Mouse (Mus musculus): ENCODE data around the gene Pmf1. TPM values are rescaled to one million over a fixed set of nuclear protein-coding genes. Genes with fewer than 3 reads are reported as not detected.
A peak's percentile ranks its signal among the peaks of the same experiment; 100 is the strongest.
"Not testable (repeated sequence)": the region's sequence is repeated elsewhere in the genome, so short reads cannot be mapped to it uniquely, and the experiment has no call there.

Gene Pmf1
- polyA plus RNA-seq, 1 experiment from 2014 or later = 56.8 TPM

DNA sequence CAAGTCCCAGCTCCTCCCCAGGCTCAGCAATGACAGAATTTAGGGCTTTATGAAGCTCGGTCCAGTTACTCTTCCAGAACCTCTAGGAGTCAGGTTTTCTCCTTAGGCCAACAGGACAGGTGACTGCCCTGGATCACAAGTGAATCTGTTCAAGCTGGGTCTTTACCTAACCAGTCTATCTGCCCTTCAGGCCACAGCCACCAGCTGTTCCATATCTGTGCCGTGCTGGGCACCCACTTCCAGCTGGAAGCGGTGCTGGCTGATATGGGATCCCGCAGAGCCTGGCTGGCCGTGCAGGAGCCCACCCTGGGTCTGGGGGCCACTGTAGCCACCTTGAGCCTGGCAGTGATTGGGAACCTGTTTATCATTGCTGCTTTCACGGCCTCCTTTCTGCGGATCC, 27.7 kb downstream of the Pmf1 start:
- peak; percentile 49 for ATAC-seq
- H3K4me3 ChIP-seq (replicated peaks); H3K9me3 ChIP-seq; H3K9ac ChIP-seq (replicated peaks); H3K27me3 ChIP-seq; H3K4me1 ChIP-seq (replicated peaks); H3K36me3 ChIP-seq; H3K27ac ChIP-seq: not testable (repeated sequence)
- H3K4me2 ChIP-seq (replicated peaks) = peak overlapping the region; percentile 50; the same call in 1 of the 2 replicates
- WGBS = 11% methylated on average over 1 of the region's 7 CpGs

DNA sequence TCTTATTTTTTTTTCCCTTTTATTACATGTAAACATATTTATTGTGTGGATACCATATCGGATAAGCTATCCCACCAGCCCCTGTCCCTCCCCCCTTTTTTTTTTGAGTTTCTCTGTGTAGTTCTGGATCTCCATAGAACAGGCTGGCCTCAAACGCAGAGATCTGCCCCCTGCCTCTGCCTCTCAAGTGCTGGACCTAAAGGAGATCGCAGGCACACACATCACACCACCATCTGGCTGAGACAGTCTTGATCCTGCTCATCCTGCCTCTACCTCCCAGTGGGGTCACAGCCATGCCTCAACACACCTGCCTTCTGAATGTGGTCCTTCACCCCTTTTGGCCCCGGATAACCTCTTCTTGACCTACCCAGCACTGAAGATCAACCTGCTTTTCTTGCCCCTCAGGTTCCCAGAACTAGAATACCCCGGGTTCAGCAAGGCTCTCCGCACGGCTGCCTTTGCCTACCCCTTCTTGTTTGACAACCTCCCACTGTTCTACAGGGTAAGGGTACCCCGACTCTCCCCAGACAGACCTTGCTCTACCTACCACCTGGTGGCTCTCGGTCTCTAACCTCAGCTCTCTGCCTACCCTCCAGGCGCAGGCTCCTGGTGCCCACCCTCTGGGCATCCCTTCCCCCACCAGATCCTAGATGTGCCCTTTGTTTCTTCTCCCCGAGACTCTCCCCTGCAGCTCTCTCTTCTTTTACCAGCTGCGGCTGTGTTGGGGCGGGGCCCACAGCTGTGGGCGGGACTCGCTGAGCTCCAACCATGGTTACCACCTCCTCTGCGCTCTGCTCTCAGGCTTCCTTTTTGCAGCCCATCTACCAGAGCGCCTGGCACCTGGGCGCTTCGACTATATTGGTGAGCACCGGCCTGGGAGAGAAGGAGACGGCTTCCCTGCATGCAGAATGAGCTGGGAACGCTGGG, 28.5 kb downstream of the Pmf1 start:
- ATAC-seq = peak; percentile 91
- WGBS = 4% methylated on average over 20 of the region's 22 CpGs
- not testable (repeated sequence) for H3K9me3 ChIP-seq; H3K4me1 ChIP-seq (replicated peaks); H3K36me3 ChIP-seq; H3K27me3 ChIP-seq
- H3K27ac ChIP-seq = peak overlapping the region; percentile 77
- H3K4me2 ChIP-seq (replicated peaks) = peak overlapping the region; percentile 50
- peak overlapping the region; percentile 41; the same call in 1 of the 2 replicates for H3K9ac ChIP-seq (replicated peaks)
- peak overlapping the region; percentile 28 for H3K4me3 ChIP-seq (replicated peaks)

DNA sequence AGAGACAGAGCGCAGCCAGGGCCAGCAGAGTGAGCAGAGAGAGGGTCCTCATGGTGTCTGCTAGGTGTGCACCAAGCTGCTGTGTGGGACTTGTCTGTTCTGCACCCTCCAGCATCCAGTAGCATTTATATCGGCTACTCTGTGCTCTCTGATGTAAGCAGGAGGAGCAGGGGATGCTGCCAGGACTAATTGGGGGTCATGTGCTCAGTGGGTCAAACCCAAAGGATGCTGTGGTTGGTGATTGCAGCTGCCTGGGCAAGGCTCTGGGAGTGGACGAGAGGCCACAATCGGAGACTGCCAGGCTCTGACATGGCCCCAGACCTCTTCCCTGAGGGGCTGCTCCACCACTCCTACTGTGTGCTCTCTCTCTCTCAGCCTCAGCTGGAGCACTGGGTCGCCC, 31.5 kb downstream of the Pmf1 start, which contains the start of gene Bglap2:
Bglap2 (minus strand) TSS at position 101 of the 400 bp plus-strand sequence.
- H3K27me3 ChIP-seq; H3K4me2 ChIP-seq (replicated peaks); H3K4me3 ChIP-seq (replicated peaks); H3K9me3 ChIP-seq; H3K27ac ChIP-seq; H3K9ac ChIP-seq (replicated peaks); H3K36me3 ChIP-seq; ATAC-seq: not testable (repeated sequence)
- 81% methylated on average over 5 of the region's 5 CpGs for WGBS
- peaks cover 14% of the 10 kb centered on the region for H3K4me1 ChIP-seq (replicated peaks)

DNA sequence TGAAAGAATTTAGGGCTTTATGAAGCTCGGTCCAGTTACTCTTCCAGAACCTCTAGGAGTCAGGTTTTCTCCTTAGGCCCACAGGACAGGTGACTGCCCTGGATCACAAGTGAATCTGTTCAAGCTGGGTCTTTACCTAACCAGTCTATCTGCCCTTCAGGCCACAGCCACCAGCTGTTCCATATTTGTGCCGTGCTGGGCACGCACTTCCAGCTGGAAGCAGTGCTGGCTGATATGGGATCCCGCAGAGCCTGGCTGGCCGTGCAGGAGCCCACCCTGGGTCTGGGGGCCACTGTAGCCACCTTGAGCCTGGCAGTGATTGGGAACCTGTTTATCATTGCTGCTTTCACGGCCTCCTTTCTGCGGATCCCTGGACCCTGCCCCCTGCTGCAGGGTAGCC, 33.5 kb downstream of the Pmf1 start:
- H3K9ac ChIP-seq (replicated peaks); H3K9me3 ChIP-seq; H3K36me3 ChIP-seq; H3K4me3 ChIP-seq (replicated peaks); H3K27me3 ChIP-seq: not testable (repeated sequence)
- peaks cover 10% of the 10 kb centered on the region for H3K4me1 ChIP-seq (replicated peaks)
- peak overlapping the region; percentile 65; the same call in 1 of the 2 replicates for H3K27ac ChIP-seq
- 30% methylated on average over 6 of the region's 7 CpGs for WGBS
- H3K4me2 ChIP-seq (replicated peaks) = peak overlapping the region; percentile 36; the same call in 1 of the 2 replicates
- peak; percentile 9 for ATAC-seq

DNA sequence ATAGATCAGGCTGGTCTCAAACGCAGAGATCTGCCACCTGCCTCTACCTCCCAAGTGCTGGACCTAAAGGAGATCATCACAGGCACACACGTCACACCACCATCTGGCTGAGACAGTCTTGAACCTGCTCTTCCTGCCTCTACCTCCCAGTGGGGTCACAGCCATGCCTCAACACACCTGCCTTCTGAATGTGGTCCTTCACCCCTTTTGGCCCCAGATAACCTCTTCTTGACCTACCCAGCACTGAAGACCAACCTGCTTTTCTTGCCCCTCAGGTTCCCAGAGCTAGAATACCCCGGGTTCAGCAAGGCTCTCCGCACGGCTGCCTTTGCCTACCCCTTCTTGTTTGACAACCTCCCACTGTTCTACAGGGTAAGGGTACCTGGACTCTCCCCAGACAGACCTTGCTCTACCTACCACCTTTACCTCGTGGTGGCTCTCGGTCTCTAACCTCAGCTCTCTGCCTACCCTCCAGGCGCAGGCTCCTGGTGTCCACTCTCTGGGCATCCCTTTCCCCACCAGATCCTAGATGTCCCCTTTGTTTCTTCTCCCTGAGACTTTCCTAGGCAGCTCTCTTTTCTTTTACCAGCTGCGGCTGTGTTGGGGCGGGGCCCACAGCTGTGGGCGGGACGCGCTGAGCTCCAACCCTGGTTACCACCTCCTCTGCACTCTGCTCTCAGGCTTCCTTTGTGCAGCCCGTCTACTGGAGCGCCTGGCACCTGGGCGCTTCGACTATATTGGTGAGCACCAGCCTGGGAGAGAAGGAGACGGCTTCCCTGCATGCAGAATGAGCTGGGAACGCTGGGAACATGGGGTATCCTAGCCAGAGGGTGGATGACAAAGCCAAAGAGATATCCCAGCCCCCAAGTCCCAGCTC, 34.1 kb downstream of the Pmf1 start:
- Histone ChIP-seq H3K27ac (peak overlapping the region; percentile 65), H3K9ac (replicated peaks) (peak overlapping the region; percentile 41; the same call in 1 of the 2 replicates), H3K4me3 (replicated peaks) (peak overlapping the region; percentile 14), H3K4me2 (replicated peaks) (peak overlapping the region; percentile 36)
- 9% methylated on average over 19 of the region's 19 CpGs for whole genome bisulfite sequencing
- not testable (repeated sequence) for H3K9me3 ChIP-seq; H3K4me1 ChIP-seq (replicated peaks); H3K27me3 ChIP-seq; H3K36me3 ChIP-seq
- ATAC-seq = peak; percentile 91

DNA sequence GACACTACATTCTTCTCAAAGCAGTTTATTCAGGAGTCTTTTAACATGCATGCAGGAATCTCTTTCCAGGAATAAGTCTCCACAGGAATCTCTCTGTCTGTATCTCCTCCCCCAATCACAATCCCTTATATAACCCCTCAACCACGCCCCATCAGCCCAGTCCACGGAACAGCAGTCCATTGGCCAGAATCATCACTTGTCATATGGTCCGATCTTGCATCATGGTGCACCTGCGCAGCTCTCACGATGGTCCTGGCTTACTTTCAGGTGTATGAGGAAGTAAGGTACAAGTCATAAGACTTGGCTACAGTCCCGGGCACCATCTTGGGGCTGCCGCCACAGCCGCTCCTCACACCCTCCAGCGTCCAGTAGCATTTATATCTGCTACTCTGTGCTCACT, 37.5 kb downstream of the Pmf1 start, which contains the start of gene Bglap3:
Bglap3 (minus strand) TSS at position 101 of the 400 bp plus-strand sequence.
- not testable (repeated sequence) for H3K36me3 ChIP-seq

GRCm38 (mm10) chr3:88368511-88368910, 41.6 kb downstream of the Pmf1 start:
- WGBS = 89% methylated on average over 7 of the region's 7 CpGs
- H3K27ac ChIP-seq; H3K4me2 ChIP-seq (replicated peaks); H3K4me1 ChIP-seq (replicated peaks); H3K9ac ChIP-seq (replicated peaks); ATAC-seq; H3K36me3 ChIP-seq; H3K4me3 ChIP-seq (replicated peaks): not testable (repeated sequence)
- peaks cover 26% of the 10 kb centered on the region for H3K27me3 ChIP-seq
- H3K9me3 ChIP-seq = peaks cover 11% of the 10 kb centered on the region

More for the DNA sequence above, 37.5 kb downstream of the Pmf1 start, which contains the start of gene Bglap3:
- H3K27me3 ChIP-seq; H3K27ac ChIP-seq; H3K4me3 ChIP-seq (replicated peaks); H3K9ac ChIP-seq (replicated peaks); H3K4me2 ChIP-seq (replicated peaks); H3K4me1 ChIP-seq (replicated peaks); ATAC-seq: not testable (repeated sequence)
- WGBS = 93% methylated on average over 9 of the region's 9 CpGs
- peaks cover 11% of the 10 kb centered on the region for H3K9me3 ChIP-seq

GRCm38 (mm10) chr3:88367517-88367916, 42.6 kb downstream of the Pmf1 start:
- H3K4me3 ChIP-seq (replicated peaks); H3K4me1 ChIP-seq (replicated peaks); H3K9ac ChIP-seq (replicated peaks); H3K4me2 ChIP-seq (replicated peaks); H3K27ac ChIP-seq; H3K36me3 ChIP-seq: not testable (repeated sequence)
- Histone ChIP-seq H3K27me3 (peaks cover 26% of the 10 kb centered on the region), H3K9me3 (peaks cover 11% of the 10 kb centered on the region)
- peak; percentile 68 for ATAC-seq
- 46% methylated on average over 3 of the region's 7 CpGs for WGBS

GRCm38 (mm10) chr3:88366830-88367428, 43.2 kb downstream of the Pmf1 start:
- 0 out of 2 replicates have a peak overlapping the region, but pooled peaks have one; percentile 47 for H3K27ac ChIP-seq
- peaks cover 16% of the 10 kb centered on the region for H3K36me3 ChIP-seq
- under 1% methylated on average over 21 of the region's 22 CpGs for WGBS
- H3K4me1 ChIP-seq (replicated peaks) = not testable (repeated sequence)
- ATAC-seq = peak; percentile 87
- H3K9ac ChIP-seq (replicated peaks) = 0 out of 2 replicates have a peak overlapping the region, but pooled peaks have one; percentile 32
- H3K4me3 ChIP-seq (replicated peaks) = peak overlapping the region; percentile 25
- H3K4me2 ChIP-seq (replicated peaks) = peak overlapping the region; percentile 46
- peaks cover 26% of the 10 kb centered on the region for H3K27me3 ChIP-seq
- peaks cover 11% of the 10 kb centered on the region for H3K9me3 ChIP-seq

DNA sequence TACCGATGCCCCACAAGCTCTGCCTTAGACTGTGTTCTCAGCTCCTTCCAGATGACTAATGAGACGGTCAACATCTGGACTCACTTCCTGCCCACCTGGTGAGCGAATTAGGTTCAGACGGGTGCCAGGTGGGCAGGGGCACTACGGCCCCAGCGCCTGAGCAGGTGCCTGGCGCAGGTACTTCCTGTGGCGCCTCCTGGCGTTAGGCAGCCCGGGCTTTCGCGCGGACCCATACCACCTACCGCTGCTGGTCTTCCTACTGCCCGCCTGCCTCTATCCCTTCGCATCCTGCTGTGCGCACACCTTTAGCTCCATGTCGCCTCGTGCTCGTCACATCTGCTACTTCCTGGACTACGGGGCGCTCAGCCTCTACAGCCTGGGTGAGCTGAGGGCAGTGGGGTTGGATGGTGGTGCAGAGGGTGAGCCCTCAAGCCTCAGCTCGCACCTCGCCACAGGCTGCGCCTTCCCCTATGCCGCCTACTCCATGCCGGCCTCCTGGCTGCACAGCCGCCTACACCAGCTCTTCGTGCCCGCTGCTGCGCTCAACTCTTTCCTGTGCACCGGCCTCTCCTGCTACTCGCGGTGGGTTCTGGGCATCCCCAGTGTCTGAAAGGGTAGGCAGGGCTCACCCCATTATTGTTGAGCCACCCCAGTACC, 44.3 kb downstream of the Pmf1 start:
- WGBS = 41% methylated on average over 34 of the region's 34 CpGs
- Histone ChIP-seq H3K27ac (no peak overlapping the region), H3K27me3 (peaks cover 26% of the 10 kb centered on the region), H3K4me1 (replicated peaks) (0 out of 2 replicates have a peak, but pooled peaks cover 3% of the 10 kb centered on the region), H3K4me2 (replicated peaks) (no peak overlapping the region), H3K36me3 (peaks cover 27% of the 10 kb centered on the region), H3K9me3 (peaks cover 11% of the 10 kb centered on the region), H3K9ac (replicated peaks) (no peak overlapping the region), H3K4me3 (replicated peaks) (no peak overlapping the region)
- ATAC-seq = no peak

- Histone ChIP-seq H3K9me3 (no peaks in the 10 kb centered on the region), H3K9ac (replicated peaks) (no peak within 1 kb of the TSS), H3K4me2 (replicated peaks) (0 out of 2 replicates have a peak within 1 kb of the TSS, but pooled peaks have one; percentile 5), H3K4me3 (replicated peaks) (no peak within 1 kb of the TSS), H3K27me3 (peaks cover 26% of the 10 kb centered on the region), H3K4me1 (replicated peaks) (0 out of 2 replicates have a peak, but pooled peaks cover 9% of the 10 kb centered on the region), H3K36me3 (peaks cover 42% of the 10 kb centered on the region), H3K27ac (no peak within 1 kb of the TSS)
- ATAC-seq = no peak
- WGBS = 5% methylated on average over 16 of the region's 16 CpGs
Measured at GRCm38 (mm10) chr3:88364337-88364736, 45.8 kb downstream of the Pmf1 start, which contains the start of gene Paqr6. Paqr6 (plus strand) TSS chr3:88364584.

Data from midbrain, embryonic 13.5 days (tissue).